Mouse (Mus musculus): ENCODE results near the gene Cep72.
A peak's percentile ranks its signal among the peaks of the same experiment; 100 is the strongest.
"Not testable (repeated sequence)": the region's sequence is repeated elsewhere in the genome, so short reads cannot be mapped to it uniquely, and the experiment has no call there.

Cep72 gene

GRCm38 (mm10) chr13:74061613-74062377, at the start of gene Cep72:
Cep72 (minus strand) TSS chr13:74062299.
- DNase-seq (ENCODE audit: low spot score in 2 of 2): peak; percentile 83 to 89

GRCm38 (mm10) chr13:74107410-74107809, 45.3 kb upstream of the Cep72 start:
- DNase-seq (ENCODE audit: low spot score in 2 of 2): no peak

- DNase-seq (ENCODE audit: low spot score in 2 of 2): no peak
Observed at GRCm38 (mm10) chr13:74104417-74104816, 42.3 kb upstream of the Cep72 start.

GRCm38 (mm10) chr13:74102831-74103582, 40.9 kb upstream of the Cep72 start:
- DNase-seq (ENCODE audit: low spot score in 2 of 2): no peak

GRCm38 (mm10) chr13:74102108-74102830, 40.2 kb upstream of the Cep72 start:
- no peak for DNase-seq (ENCODE audit: low spot score in 2 of 2)

DNA sequence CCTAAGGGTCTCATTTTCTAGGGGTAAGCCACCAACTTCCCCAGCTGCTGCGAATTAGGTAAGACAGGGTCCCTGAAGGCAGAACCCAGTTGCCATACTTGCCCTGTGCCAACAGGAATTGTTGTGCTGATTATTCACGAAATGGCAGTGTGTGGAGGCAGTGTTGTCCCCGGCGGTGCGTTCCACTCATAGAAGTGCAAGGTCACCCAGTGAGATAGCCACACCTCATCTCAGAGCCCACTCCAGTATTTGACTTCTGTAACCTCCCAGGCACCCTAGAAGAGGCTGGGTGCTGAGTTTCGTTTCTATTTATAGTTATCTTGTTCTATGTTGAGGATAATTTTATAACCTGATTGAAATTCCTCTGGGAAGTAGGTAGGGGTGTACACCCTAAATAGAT, 36.8 kb upstream of the Cep72 start:
- DNase-seq (ENCODE audit: low spot score in 2 of 2): no peak

GRCm38 (mm10) chr13:74096715-74097363, 34.7 kb upstream of the Cep72 start:
- peak; percentile 18 to 25 for DNase-seq (ENCODE audit: low spot score in 2 of 2)

DNA sequence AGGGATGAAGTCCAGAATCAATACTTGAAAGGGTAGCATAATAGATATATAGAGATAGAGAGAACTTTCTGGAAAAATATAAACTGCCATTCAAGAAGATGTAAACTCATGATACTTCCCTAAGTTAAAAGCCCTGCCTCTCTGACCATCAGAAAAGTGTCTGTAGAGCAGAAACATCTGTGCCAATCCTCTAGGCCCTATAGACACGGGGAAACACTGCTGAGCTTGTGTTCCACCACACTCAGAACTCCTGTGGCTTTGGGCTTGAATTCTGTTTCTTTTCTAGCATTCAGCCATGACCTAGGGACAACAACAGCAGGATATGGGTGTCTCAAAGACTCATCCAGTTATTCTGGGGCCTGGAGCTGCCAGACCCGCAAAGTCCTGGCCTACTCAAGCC, 33.8 kb upstream of the Cep72 start:
- no peak for DNase-seq (ENCODE audit: low spot score in 2 of 2)

DNA sequence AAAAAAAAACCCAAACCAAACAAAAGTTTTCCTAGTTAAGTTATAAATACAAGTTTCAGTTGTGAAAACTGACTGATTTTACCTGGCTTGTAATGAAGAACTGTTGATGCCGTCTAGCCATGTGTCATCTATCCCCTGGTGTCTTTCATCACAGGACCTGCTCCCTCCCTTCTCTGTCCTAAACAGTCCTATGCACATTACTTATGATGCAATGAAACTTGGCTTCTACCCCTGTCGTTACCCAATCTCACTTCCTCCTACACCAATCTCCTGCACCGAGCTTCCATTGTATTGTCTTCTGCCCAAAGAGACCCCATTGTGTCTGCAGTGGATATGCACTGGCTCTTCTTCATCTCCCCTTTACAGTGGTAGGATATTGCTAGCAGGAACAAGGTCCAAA, 28.2 kb upstream of the Cep72 start:
- DNase-seq (ENCODE audit: low spot score in 2 of 2): no peak

GRCm38 (mm10) chr13:74073369-74073768, 11.3 kb upstream of the Cep72 start:
- DNase-seq (ENCODE audit: low spot score in 2 of 2): no peak

GRCm38 (mm10) chr13:74071714-74072113, 9.6 kb upstream of the Cep72 start:
- DNase-seq (ENCODE audit: low spot score in 2 of 2): no peak

GRCm38 (mm10) chr13:74071244-74071643, 9.1 kb upstream of the Cep72 start:
- DNase-seq (ENCODE audit: low spot score in 2 of 2): not testable (repeated sequence)

DNA sequence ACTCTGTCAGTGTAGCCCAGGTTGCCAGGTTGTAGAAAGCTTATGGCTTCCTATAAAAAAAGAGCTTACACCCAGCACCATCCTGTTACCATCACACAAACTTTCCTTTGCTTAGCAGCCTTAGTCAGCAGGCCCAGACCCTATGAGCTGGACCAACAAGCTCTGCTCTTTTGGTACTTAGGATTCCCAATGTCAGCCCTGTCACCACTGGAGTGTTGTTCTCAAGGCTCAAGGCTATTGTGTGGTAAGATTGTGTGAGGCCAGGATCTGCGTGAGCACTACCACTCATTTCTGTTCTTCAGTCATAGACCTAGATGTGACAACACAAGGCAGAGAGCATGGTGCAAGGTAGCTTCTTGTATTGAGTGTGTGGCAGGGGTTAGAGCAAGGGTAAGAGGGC, 4.5 kb upstream of the Cep72 start:
- DNase-seq (ENCODE audit: low spot score in 2 of 2): no peak

DNA sequence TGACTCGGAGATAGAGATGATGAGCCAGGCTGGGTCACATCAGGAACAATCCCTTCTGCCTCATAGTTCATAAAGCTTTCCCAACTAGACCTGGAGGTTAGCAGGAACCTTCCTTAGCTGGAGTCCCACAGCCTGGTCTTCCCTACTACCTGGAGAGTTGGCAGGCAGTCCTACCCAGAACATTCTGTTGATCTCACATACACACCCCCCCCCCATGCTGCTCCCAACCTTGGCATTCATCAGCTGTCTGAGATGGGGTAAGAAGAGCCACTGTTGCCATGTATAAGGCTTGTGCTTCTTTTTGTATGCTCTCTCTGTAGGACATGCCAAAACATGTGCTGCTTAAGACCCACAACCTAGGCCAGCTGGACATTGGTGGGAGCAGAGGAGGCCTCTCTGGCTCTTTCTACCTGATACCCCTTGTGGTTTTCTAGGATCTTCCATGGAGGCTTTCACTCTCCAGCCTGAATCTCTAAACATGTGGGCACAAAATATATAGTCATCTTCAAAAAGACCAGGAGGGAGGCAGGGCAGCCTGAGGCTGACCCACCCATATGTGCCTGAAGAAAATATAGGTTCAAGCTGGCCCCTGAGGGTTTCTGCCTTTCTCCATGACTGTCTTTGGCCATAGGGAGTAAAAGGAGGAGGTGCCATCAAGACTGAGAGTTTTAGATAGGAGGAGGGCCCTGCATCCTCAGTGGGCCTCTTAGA, 1.4 kb upstream of the Cep72 start:
- no peak for DNase-seq (ENCODE audit: low spot score in 2 of 2)

- DNase-seq (ENCODE audit: low spot score in 2 of 2): no peak
Observed at GRCm38 (mm10) chr13:74062378-74063128, 454 bp upstream of the Cep72 start.

- no peak for DNase-seq (ENCODE audit: low spot score in 2 of 2)
Observed at GRCm38 (mm10) chr13:74058081-74058480, 4.0 kb downstream of the Cep72 start.

- no peak for DNase-seq (ENCODE audit: low spot score in 2 of 2)
Observed at GRCm38 (mm10) chr13:74056194-74056593, 5.9 kb downstream of the Cep72 start.

- no peak for DNase-seq (ENCODE audit: low spot score in 2 of 2)
Observed at GRCm38 (mm10) chr13:74039926-74040325, 22.2 kb downstream of the Cep72 start.

GRCm38 (mm10) chr13:74035776-74036175, 26.3 kb downstream of the Cep72 start:
- DNase-seq (ENCODE audit: low spot score in 2 of 2): no peak

GRCm38 (mm10) chr13:74034756-74035155, 27.3 kb downstream of the Cep72 start:
- no peak for DNase-seq (ENCODE audit: low spot score in 2 of 2)

DNA sequence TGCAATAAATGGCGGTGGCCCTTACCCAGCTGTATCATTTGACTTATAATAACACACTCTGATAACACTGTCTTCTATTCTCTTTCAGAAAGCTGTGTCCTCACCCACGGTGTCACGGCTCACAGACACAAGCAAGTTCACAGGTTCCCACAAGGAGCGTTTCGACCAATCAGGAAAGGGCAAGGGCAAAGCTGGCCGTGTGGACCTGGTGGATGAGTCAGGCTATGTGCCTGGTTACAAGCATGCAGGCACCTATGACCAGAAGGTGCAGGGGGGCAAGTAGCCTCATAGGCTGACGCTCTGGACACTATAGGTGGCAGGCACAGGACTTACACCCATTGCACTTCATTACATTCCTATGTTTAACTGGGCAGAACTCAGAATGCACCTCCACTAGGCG, 31.0 kb downstream of the Cep72 start:
- DNase-seq (ENCODE audit: low spot score in 2 of 2): no peak

All from spleen, postnatal 36 days (tissue).